Mouse (Mus musculus) megakaryocyte, embryonic 14.5 days (primary cell): ENCODE data around the gene Olfr447. TPM values are rescaled to one million over a fixed set of nuclear protein-coding genes. Genes with fewer than 3 reads are reported as not detected.

Experiments used
- H3K27me3 ChIP-seq: replicated peaks from 2 replicates; pipeline ENCODE3; 2012; ENCODE audit warnings: inconsistent platforms
- H3K36me3 ChIP-seq: replicated peaks from 2 replicates; pipeline ENCODE3; 2012; ENCODE audit warnings: low read length, inconsistent platforms, mixed read lengths
- H3K4me1 ChIP-seq: 2 replicates; pipeline ENCODE4 v1.6.1; 2012; ENCODE audit warnings: inconsistent platforms
- H3K4me3 ChIP-seq: replicated peaks from 2 replicates; pipeline ENCODE3; 2012; ENCODE audit warnings: moderate library complexity, mild to moderate bottlenecking, inconsistent platforms
- H3K9me3 ChIP-seq: 2 replicates; pipeline ENCODE4 v1.6.1; 2012; ENCODE audit warnings: inconsistent platforms
- FLI1 ChIP-seq: IDR thresholded peaks from 2 replicates; pipeline ENCODE4 v1.6.1; 2012; ENCODE audit warnings: low read length, inconsistent platforms, mixed read lengths
- GATA1 ChIP-seq: IDR thresholded peaks from 3 replicates; pipeline ENCODE4 v1.6.1; 2012; ENCODE audit warnings: mixed read lengths, low read length, inconsistent platforms, borderline replicate concordance
- polyA plus RNA-seq: library from polyadenylated mRNA; stranded (reverse); fragments of >175 nt; gene quantifications from 2 replicates; pipeline ENCODE4 v1.2.3, GENCODE M21; 2012; ENCODE audit warnings: low replicate concordance; ENCODE audit not compliant: insufficient read depth

The Olfr447 gene
- polyA plus RNA-seq: not detected in 2 replicates

DNA sequence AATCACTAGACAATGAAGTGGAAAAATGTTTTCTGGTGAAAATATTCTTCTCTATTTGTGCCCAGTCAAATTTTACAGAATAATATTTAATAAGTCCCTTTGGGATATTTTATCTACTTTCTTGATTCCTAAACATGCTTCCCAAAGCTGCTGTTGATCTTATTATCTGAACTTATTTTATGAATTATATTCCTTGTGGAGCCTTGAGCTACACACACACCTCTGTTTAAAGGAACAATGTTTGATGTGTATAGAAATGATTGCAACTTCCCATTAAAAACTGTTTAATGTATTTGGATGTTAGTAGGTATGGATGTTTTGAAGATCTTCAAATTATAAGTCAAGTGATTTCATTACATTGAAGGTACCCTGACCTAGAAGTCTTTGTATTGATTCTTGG, at the start of gene Olfr447:
Gene Olfr447, plus strand, starts transcription at position 301 of the 400 bp plus-strand sequence.
- no peak for TF ChIP-seq FLI1
- no peak for TF ChIP-seq GATA1
- Histone ChIP-seq H3K27me3 (no peaks in the 10 kb centered on the region), H3K4me3 (no peak within 1 kb of the TSS), H3K9me3 (no peaks in the 10 kb centered on the region), H3K4me1 (no peaks in the 10 kb centered on the region), H3K36me3 (no peaks in the 10 kb centered on the region)

DNA sequence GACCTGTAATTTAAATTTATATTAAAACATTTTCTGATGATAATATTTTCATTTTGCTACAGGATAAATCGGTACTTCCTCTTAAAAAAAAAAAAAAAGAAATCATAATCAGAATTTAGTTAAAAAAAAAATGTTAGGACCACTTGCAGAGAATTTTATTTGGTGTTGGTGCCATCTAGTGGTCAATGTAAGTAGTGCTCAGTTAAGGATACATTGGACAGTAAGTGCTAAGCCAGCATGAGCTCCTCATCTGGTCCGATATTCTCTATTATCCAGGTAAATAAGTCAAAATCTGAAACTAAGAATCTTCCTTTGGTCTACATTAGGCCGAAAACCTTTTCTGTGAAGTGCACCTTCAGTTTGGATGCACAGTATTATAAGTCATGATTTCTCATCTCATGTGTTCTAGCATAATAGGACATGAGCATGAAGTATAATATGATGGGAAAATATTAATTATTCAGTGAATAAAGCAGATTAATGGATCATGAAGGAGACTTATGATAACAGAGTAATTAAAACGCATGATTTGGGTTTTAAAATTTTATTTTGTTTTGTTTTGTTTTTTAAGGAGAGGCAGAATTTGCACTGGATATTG, 48.4 kb upstream of the Olfr447 start:
- no peak overlapping the region for H3K4me3 ChIP-seq
- peaks cover 2% of the 10 kb centered on the region for H3K27me3 ChIP-seq
- no peaks in the 10 kb centered on the region for H3K9me3 ChIP-seq
- no peak for TF ChIP-seq FLI1
- no peak for TF ChIP-seq GATA1
- no peaks in the 10 kb centered on the region for H3K36me3 ChIP-seq
- H3K4me1 ChIP-seq: no peaks in the 10 kb centered on the region

DNA sequence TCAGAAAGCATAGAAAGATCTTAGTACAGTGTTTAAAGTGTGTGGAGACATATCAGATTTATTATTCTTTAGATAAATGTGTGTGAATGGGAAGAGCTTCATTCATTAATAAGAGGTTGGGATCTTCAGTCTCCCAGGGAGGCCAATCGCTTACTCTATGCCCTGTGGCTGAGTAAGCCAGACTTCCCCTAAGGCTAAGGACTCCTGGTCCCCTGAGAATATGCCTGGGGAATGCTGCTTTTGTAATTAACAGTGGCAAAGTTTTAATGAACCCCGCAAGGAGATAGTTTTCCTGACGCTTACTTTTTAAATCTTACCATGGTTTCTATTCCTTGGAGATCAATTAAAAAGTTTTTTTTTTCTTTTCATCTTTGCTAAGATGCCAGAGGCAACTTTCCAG, 39.0 kb upstream of the Olfr447 start:
- no peaks in the 10 kb centered on the region for H3K27me3 ChIP-seq
- no peaks in the 10 kb centered on the region for H3K36me3 ChIP-seq

DNA sequence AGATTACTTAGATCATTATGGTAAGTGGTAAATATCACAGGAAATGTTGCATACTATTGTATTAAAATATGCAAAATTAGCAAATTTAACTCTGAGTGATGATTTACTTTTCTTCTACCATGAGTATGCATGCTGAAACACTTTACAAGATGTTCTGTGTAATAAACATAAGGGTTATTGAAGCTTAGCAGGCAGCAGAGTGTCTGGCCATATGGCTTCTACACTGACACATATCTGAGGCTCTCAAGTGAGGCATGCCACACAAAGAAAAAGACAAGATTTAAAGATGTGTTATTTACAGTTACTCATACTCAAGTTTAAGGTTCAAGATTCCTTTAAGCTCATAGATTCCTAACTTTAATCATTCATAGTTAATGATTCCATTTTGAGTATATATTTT, 32.4 kb upstream of the Olfr447 start:
- H3K9me3 ChIP-seq: no peaks in the 10 kb centered on the region
- H3K4me1 ChIP-seq: no peaks in the 10 kb centered on the region
- no peaks in the 10 kb centered on the region for H3K36me3 ChIP-seq
- H3K27me3 ChIP-seq: no peaks in the 10 kb centered on the region
- H3K4me3 ChIP-seq: no peak overlapping the region
- TF ChIP-seq GATA1: no peak
- no peak for TF ChIP-seq FLI1

More for the DNA sequence above, 39.0 kb upstream of the Olfr447 start:
- TF ChIP-seq GATA1: no peak
- TF ChIP-seq FLI1: no peak
- Histone ChIP-seq H3K4me3 (no peak overlapping the region), H3K9me3 (no peaks in the 10 kb centered on the region), H3K4me1 (no peaks in the 10 kb centered on the region)

DNA sequence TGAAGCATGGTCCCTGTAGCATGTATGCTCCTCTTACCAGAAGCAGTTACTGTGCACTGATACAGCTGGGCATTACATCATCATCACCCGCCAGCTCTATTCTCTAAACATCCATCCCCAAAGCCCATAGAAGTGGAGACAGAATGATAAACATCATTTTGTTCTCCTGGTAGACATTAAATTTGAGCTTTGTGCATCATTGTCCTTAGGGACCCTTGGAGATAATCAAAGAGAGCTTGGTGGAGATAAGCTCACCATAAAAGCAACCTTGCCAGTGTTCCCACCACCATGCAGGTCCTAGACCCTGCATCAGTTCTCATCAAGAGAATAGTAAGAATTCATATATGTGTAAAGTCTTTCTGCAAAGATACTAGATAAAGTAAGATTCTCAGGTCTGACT, 18.5 kb upstream of the Olfr447 start, which contains the start of gene Olfr448:
Gene Olfr448, plus strand, starts transcription at position 301 of the 400 bp plus-strand sequence.
- no peak within 1 kb of the TSS for H3K4me3 ChIP-seq
- TF ChIP-seq FLI1: no peak
- no peak for TF ChIP-seq GATA1
- H3K9me3 ChIP-seq: no peaks in the 10 kb centered on the region
- no peaks in the 10 kb centered on the region for H3K27me3 ChIP-seq
- no peaks in the 10 kb centered on the region for H3K4me1 ChIP-seq
- H3K36me3 ChIP-seq: no peaks in the 10 kb centered on the region

DNA sequence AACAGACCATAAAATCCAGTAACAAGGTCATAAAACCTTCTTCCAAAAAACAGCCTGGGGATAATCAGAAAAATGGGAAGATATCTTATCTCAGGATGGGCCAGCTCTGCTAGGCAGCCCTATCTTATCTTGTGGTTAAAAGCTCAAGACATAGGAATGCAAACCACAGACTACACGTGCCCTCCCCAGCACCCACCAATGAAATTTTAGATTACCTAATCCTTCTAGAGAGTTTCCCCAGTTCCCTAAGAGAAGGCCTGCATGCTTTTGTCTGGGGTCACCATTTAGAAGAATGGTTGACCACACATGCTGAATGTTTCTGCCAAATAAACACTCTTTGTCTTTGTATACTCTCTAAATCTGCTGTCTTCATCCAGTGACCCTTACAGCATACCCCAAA, 8.3 kb upstream of the Olfr447 start:
- H3K27me3 ChIP-seq: no peaks in the 10 kb centered on the region
- H3K36me3 ChIP-seq: no peaks in the 10 kb centered on the region
- H3K9me3 ChIP-seq: peaks cover 14% of the 10 kb centered on the region; the same call in 1 of the 2 replicates
- H3K4me1 ChIP-seq: no peaks in the 10 kb centered on the region
- H3K4me3 ChIP-seq: no peak overlapping the region
- no peak for TF ChIP-seq FLI1
- TF ChIP-seq GATA1: no peak

DNA sequence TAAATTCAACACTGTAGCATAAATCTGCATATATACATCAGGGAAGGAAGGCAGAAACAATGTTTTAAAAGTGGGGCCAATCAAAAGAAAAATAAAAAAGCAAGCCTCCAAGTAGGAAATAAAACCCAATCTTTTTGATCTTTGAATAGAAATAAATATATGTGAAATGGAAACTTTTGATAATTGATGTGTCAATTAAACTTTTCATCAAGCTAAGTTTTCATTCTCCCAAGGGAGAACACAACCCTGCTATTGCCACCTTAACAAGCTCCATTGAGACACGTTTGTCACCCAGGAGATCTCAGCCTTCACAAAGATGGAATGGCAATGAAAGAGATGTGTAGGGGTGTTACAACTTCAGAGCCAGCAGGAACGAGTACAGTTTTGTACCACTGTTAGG, 12.4 kb downstream of the Olfr447 start, which contains the start of gene Olfr446:
Gene Olfr446, plus strand, starts transcription at position 301 of the 400 bp plus-strand sequence.
- no peaks in the 10 kb centered on the region for H3K4me1 ChIP-seq
- no peaks in the 10 kb centered on the region for H3K27me3 ChIP-seq
- no peak within 1 kb of the TSS for H3K4me3 ChIP-seq
- TF ChIP-seq FLI1 (no peak), GATA1 (no peak)
- H3K9me3 ChIP-seq: no peaks in the 10 kb centered on the region
- H3K36me3 ChIP-seq: no peaks in the 10 kb centered on the region

DNA sequence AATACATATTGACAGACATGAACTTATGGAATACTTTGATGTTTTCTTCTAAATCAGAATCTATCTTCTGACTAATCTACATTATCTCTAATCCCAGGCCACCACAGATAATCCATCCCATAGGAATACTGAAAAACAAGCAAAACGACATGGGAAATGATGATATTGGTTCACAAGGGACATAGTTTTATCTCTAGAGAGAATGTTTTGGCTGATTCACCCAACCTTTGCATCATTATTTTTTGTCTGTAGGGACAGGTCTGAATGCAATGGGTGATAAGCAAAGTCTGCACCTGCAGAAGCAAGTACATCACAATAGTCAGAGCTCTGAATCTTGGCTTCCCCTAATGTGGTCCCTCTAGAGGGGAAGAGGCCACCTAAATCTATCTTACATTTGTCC, 40.1 kb downstream of the Olfr447 start, which contains the start of gene Olfr444:
Gene Olfr444, plus strand, starts transcription at position 301 of the 400 bp plus-strand sequence.
- Histone ChIP-seq H3K9me3 (peaks cover 7% of the 10 kb centered on the region; the same call in 1 of the 2 replicates), H3K4me3 (no peak within 1 kb of the TSS), H3K4me1 (no peaks in the 10 kb centered on the region), H3K36me3 (no peaks in the 10 kb centered on the region), H3K27me3 (no peaks in the 10 kb centered on the region)
- TF ChIP-seq GATA1: no peak
- TF ChIP-seq FLI1: no peak

Other genes with a start within 250 kb of the Olfr447 start
- not detected in 2 replicates for gene Tcaf1, start 198.8 kb upstream of the Olfr447 start, polyA plus RNA-seq
- not detected in 2 replicates for gene Olfr453, start 169.5 kb upstream of the Olfr447 start, polyA plus RNA-seq
- not detected in 2 replicates for gene Olfr38, start 152.5 kb upstream of the Olfr447 start, polyA plus RNA-seq
- gene Olfr452, start 123.8 kb upstream of the Olfr447 start, polyA plus RNA-seq: not detected in 2 replicates
- not detected in 2 replicates for gene Olfr450, start 96.9 kb upstream of the Olfr447 start, polyA plus RNA-seq
- not detected in 2 replicates for gene Olfr449, start 74.5 kb upstream of the Olfr447 start, polyA plus RNA-seq
- 1.00 TPM in 1 of 2 replicates, not detected in the other for gene Olfr448, start 18.4 kb upstream of the Olfr447 start, polyA plus RNA-seq
- not detected in 2 replicates for gene Olfr446, start 12.5 kb downstream of the Olfr447 start, polyA plus RNA-seq
- not detected in 2 replicates for gene Olfr444, start 40.2 kb downstream of the Olfr447 start, polyA plus RNA-seq
- gene Olfr441, start 197.5 kb downstream of the Olfr447 start, polyA plus RNA-seq: not detected in 2 replicates
- gene Olfr237-ps1, start 237.7 kb downstream of the Olfr447 start, polyA plus RNA-seq: 0.40 TPM in 1 of 2 replicates, not detected in the other